Mouse (Mus musculus): Measurements from ENCODE around the gene Uck1. TPM values are rescaled to one million over a fixed set of nuclear protein-coding genes. Genes with fewer than 3 reads are reported as not detected.

Uck1 gene
- total and polyA plus RNA-seq, 2 experiments from 2014 or later, result 90.8 to 138 TPM

- H3K27me3 ChIP-seq (ENCODE audit: insufficient read depth, low read length), result no peaks in the 10 kb centered on the region
- H3K9me3 ChIP-seq (ENCODE audit: low read length), result no peaks in the 10 kb centered on the region
- no peak for DNase-seq (ENCODE audit: low spot score)
- H3K9ac ChIP-seq (replicated peaks; ENCODE audit: low read length), result no peak overlapping the region
- no peak overlapping the region for H3K27ac ChIP-seq
- peaks cover 100% of the 10 kb centered on the region for H3K36me3 ChIP-seq (ENCODE audit: insufficient read depth, low read length)
- no peak for TF ChIP-seq CTCF (IDR thresholded peaks at IDR 0.05; ENCODE audit: low read depth)
- H3K4me2 ChIP-seq (ENCODE audit: low read depth, low read length), result no peak overlapping the region
- ATAC-seq, result no peak
- WGBS, result 96% methylated on average over 10 of the region's 10 CpGs
- no peak overlapping the region for H3K4me3 ChIP-seq (ENCODE audit: low read length)
- no peaks in the 10 kb centered on the region for H3K4me1 ChIP-seq (ENCODE audit: insufficient read depth, low read length)
These were observed 39.0 kb downstream of the Uck1 start for GRCm38 (mm10) chr2:32220969-32221368.

GRCm38 (mm10) chr2:32220021-32220420 is 39.9 kb downstream of the Uck1 start:
- Histone ChIP-seq H3K9me3 (ENCODE audit: low read length) (no peaks in the 10 kb centered on the region), H3K4me3 (ENCODE audit: low read length) (no peak overlapping the region), H3K27me3 (ENCODE audit: insufficient read depth, low read length) (no peaks in the 10 kb centered on the region), H3K4me1 (ENCODE audit: insufficient read depth, low read length) (no peaks in the 10 kb centered on the region), H3K36me3 (ENCODE audit: insufficient read depth, low read length) (peaks cover 100% of the 10 kb centered on the region), H3K4me2 (ENCODE audit: low read depth, low read length) (no peak overlapping the region), H3K9ac (replicated peaks; ENCODE audit: low read length) (no peak overlapping the region), H3K27ac (no peak overlapping the region)
- no peak for DNase-seq (ENCODE audit: low spot score)
- no peak for TF ChIP-seq CTCF (IDR thresholded peaks at IDR 0.05; ENCODE audit: low read depth)
- no peak for ATAC-seq
- 91% methylated on average over 6 of the region's 6 CpGs for WGBS

- no peak for TF ChIP-seq CTCF (IDR thresholded peaks at IDR 0.05; ENCODE audit: low read depth)
These were observed 40.5 kb downstream of the Uck1 start for GRCm38 (mm10) chr2:32219501-32219900.

GRCm38 (mm10) chr2:32218541-32219334 is 41.2 kb downstream of the Uck1 start:
- peaks cover 99% of the 10 kb centered on the region for H3K36me3 ChIP-seq (ENCODE audit: insufficient read depth, low read length)
- ATAC-seq, result no peak
- no peak overlapping the region for H3K9ac ChIP-seq (replicated peaks; ENCODE audit: low read length)
- TF ChIP-seq CTCF (IDR thresholded peaks at IDR 0.05; ENCODE audit: low read depth), result no peak
- H3K4me3 ChIP-seq (ENCODE audit: low read length), result no peak overlapping the region
- no peaks in the 10 kb centered on the region for H3K27me3 ChIP-seq (ENCODE audit: insufficient read depth, low read length)
- no peaks in the 10 kb centered on the region for H3K9me3 ChIP-seq (ENCODE audit: low read length)
- H3K4me1 ChIP-seq (ENCODE audit: insufficient read depth, low read length), result no peaks in the 10 kb centered on the region
- H3K4me2 ChIP-seq (ENCODE audit: low read depth, low read length), result no peak overlapping the region
- no peak overlapping the region for H3K27ac ChIP-seq
- no peak for DNase-seq (ENCODE audit: low spot score)
- WGBS, result 78% methylated on average over 11 of the region's 11 CpGs

More at GRCm38 (mm10) chr2:32219501-32219900, 40.5 kb downstream of the Uck1 start:
- Histone ChIP-seq H3K36me3 (ENCODE audit: insufficient read depth, low read length) (peaks cover 100% of the 10 kb centered on the region), H3K9ac (replicated peaks; ENCODE audit: low read length) (no peak overlapping the region), H3K27ac (no peak overlapping the region), H3K4me2 (ENCODE audit: low read depth, low read length) (no peak overlapping the region), H3K4me1 (ENCODE audit: insufficient read depth, low read length) (no peaks in the 10 kb centered on the region), H3K9me3 (ENCODE audit: low read length) (no peaks in the 10 kb centered on the region), H3K4me3 (ENCODE audit: low read length) (no peak overlapping the region), H3K27me3 (ENCODE audit: insufficient read depth, low read length) (no peaks in the 10 kb centered on the region)
- ATAC-seq, result no peak
- no peak for DNase-seq (ENCODE audit: low spot score)
- WGBS, result 93% methylated on average over 14 of the region's 14 CpGs

- Histone ChIP-seq H3K4me2 (ENCODE audit: low read depth, low read length) (no peak overlapping the region), H3K4me1 (ENCODE audit: insufficient read depth, low read length) (no peaks in the 10 kb centered on the region), H3K4me3 (ENCODE audit: low read length) (no peak overlapping the region), H3K36me3 (ENCODE audit: insufficient read depth, low read length) (peaks cover 99% of the 10 kb centered on the region), H3K27me3 (ENCODE audit: insufficient read depth, low read length) (no peaks in the 10 kb centered on the region), H3K9ac (replicated peaks; ENCODE audit: low read length) (no peak overlapping the region), H3K27ac (no peak overlapping the region), H3K9me3 (ENCODE audit: low read length) (no peaks in the 10 kb centered on the region)
- DNase-seq (ENCODE audit: low spot score) (no peak), ATAC-seq (no peak)
- WGBS, result 90% methylated on average over 5 of the region's 5 CpGs
- TF ChIP-seq CTCF (IDR thresholded peaks at IDR 0.05; ENCODE audit: low read depth), result no peak
These were observed 41.8 kb downstream of the Uck1 start for GRCm38 (mm10) chr2:32218113-32218512.

- H3K4me1 ChIP-seq (ENCODE audit: insufficient read depth, low read length), result no peaks in the 10 kb centered on the region
- no peaks in the 10 kb centered on the region for H3K27me3 ChIP-seq (ENCODE audit: insufficient read depth, low read length)
- TF ChIP-seq CTCF (IDR thresholded peaks at IDR 0.05; ENCODE audit: low read depth), result no peak
- DNase-seq (ENCODE audit: low spot score) (no peak), ATAC-seq (no peak)
- 81% methylated on average over 8 of the region's 8 CpGs for WGBS
- H3K9ac ChIP-seq (replicated peaks; ENCODE audit: low read length), result no peak overlapping the region
- H3K4me2 ChIP-seq (ENCODE audit: low read depth, low read length), result no peak overlapping the region
- H3K9me3 ChIP-seq (ENCODE audit: low read length), result no peaks in the 10 kb centered on the region
- H3K4me3 ChIP-seq (ENCODE audit: low read length), result no peak overlapping the region
- H3K27ac ChIP-seq, result no peak overlapping the region
- H3K36me3 ChIP-seq (ENCODE audit: insufficient read depth, low read length), result peaks cover 99% of the 10 kb centered on the region
These were observed 42.3 kb downstream of the Uck1 start for GRCm38 (mm10) chr2:32217656-32218055.

GRCm38 (mm10) chr2:32216506-32216905 is 43.5 kb downstream of the Uck1 start:
- H3K27me3 ChIP-seq (ENCODE audit: insufficient read depth, low read length), result no peaks in the 10 kb centered on the region
- 90% methylated on average over 10 of the region's 10 CpGs for WGBS
- no peaks in the 10 kb centered on the region for H3K9me3 ChIP-seq (ENCODE audit: low read length)
- no peaks in the 10 kb centered on the region for H3K4me1 ChIP-seq (ENCODE audit: insufficient read depth, low read length)
- no peak for DNase-seq (ENCODE audit: low spot score)
- H3K36me3 ChIP-seq (ENCODE audit: insufficient read depth, low read length), result peaks cover 99% of the 10 kb centered on the region
- no peak for ATAC-seq
- no peak overlapping the region for H3K4me2 ChIP-seq (ENCODE audit: low read depth, low read length)
- H3K9ac ChIP-seq (replicated peaks; ENCODE audit: low read length), result no peak overlapping the region
- no peak for TF ChIP-seq CTCF (IDR thresholded peaks at IDR 0.05; ENCODE audit: low read depth)
- H3K4me3 ChIP-seq (ENCODE audit: low read length), result no peak overlapping the region
- no peak overlapping the region for H3K27ac ChIP-seq

Data from hindbrain, postnatal 0 days (tissue).